Mouse (Mus musculus) megakaryocyte-erythroid progenitor cell, adult 5-6 weeks (primary cell): ENCODE measurements at regions not wholly inside any gene's neighbourhood (a gene's known extent, or its start where the extent isn't known, plus 50 kb on each side); places are given as distances from the start of the nearest gene placed in this dataset.

Experiments
- ATAC-seq: replicated peaks from 2 replicates; pipeline ENCODE4 v1.8.0; 2016; ENCODE audit warnings: mild to moderate bottlenecking, inconsistent platforms; ENCODE audit not compliant: severe bottlenecking, poor library complexity, low FRiP score, low TSS enrichment

- ATAC-seq = no peak
These were observed 159.1 kb upstream of the H2al1a start for GRCm38 (mm10) chrX:11139971-11140421.

GRCm38 (mm10) chrX:11141294-11141693 is 157.8 kb upstream of the H2al1a start:
- ATAC-seq = no peak

GRCm38 (mm10) chrX:11158416-11158815 is 140.6 kb upstream of the H2al1a start:
- ATAC-seq = no peak

- ATAC-seq = no peak
These were observed 128.6 kb upstream of the H2al1a start for GRCm38 (mm10) chrX:11170416-11170815.

GRCm38 (mm10) chrX:11180194-11180816 is 118.8 kb upstream of the H2al1a start:
- ATAC-seq = no peak

- ATAC-seq = no peak
These were observed 117.2 kb upstream of the H2al1a start for GRCm38 (mm10) chrX:11181855-11182254.

GRCm38 (mm10) chrX:11190851-11191250 is 108.2 kb upstream of the H2al1a start:
- no peak for ATAC-seq

- no peak for ATAC-seq
These were observed 94.9 kb upstream of the H2al1a start for GRCm38 (mm10) chrX:11204135-11204534.

- ATAC-seq = no peak
These were observed 89.2 kb upstream of the H2al1a start for GRCm38 (mm10) chrX:11209895-11210294.

GRCm38 (mm10) chrX:11212811-11213210 is 86.2 kb upstream of the H2al1a start:
- ATAC-seq = no peak

- ATAC-seq = no peak
These were observed 85.6 kb upstream of the H2al1a start for GRCm38 (mm10) chrX:11213492-11213891.

GRCm38 (mm10) chrX:11239066-11239465 is 60.0 kb upstream of the H2al1a start:
- ATAC-seq = no peak

GRCm38 (mm10) chrX:11245576-11245975 is 53.5 kb upstream of the H2al1a start:
- ATAC-seq = no peak
